Mouse (Mus musculus): ENCODE results near the gene Akr1b3.
"Not testable (repeated sequence)": the region's sequence is repeated elsewhere in the genome, so short reads cannot be mapped to it uniquely, and the experiment has no call there.

The Akr1b3 gene

GRCm38 (mm10) chr6:34316854-34317771 lies at the start of gene Akr1b3:
Akr1b3 (minus strand) TSS chr6:34317478.
- Histone ChIP-seq H3K4me1 (replicated peaks; ENCODE audit: low read depth, low read length) (peaks cover 55% of the 10 kb centered on the region), H3K27me3 (ENCODE audit: insufficient read depth, low read length) (peaks cover 15% of the 10 kb centered on the region), H3K9me3 (ENCODE audit: low read length) (no peaks in the 10 kb centered on the region), H3K4me3 (replicated peaks; ENCODE audit: low read length) (peak within 1 kb of the TSS; percentile 89), H3K36me3 (ENCODE audit: insufficient read depth, low read length) (peaks cover 40% of the 10 kb centered on the region)
- no peak for TF ChIP-seq CTCF (conservative IDR thresholded peaks at IDR 0.05; ENCODE audit: low read length)
- no peak for TF ChIP-seq POU5F1 (IDR thresholded peaks at IDR 0.05; ENCODE audit: borderline replicate concordance, low read length)
- TF ChIP-seq NANOG (IDR thresholded peaks at IDR 0.05; ENCODE audit: borderline replicate concordance, low read length): no peak

GRCm38 (mm10) chr6:34364217-34365136 lies 47.2 kb upstream of the Akr1b3 start:
- H3K4me3 ChIP-seq (replicated peaks; ENCODE audit: low read length): no peak overlapping the region
- TF ChIP-seq POU5F1 (IDR thresholded peaks at IDR 0.05; ENCODE audit: borderline replicate concordance, low read length) (no peak), CTCF (conservative IDR thresholded peaks at IDR 0.05; ENCODE audit: low read length) (peak; percentile 14; the same call in 1 of the 2 replicates)
- H3K36me3 ChIP-seq (ENCODE audit: insufficient read depth, low read length): no peaks in the 10 kb centered on the region
- H3K9me3 ChIP-seq (ENCODE audit: low read length): no peaks in the 10 kb centered on the region
- no peaks in the 10 kb centered on the region for H3K27me3 ChIP-seq (ENCODE audit: insufficient read depth, low read length)
- peaks cover 7% of the 10 kb centered on the region for H3K4me1 ChIP-seq (replicated peaks; ENCODE audit: low read depth, low read length)

- H3K4me1 ChIP-seq (replicated peaks; ENCODE audit: low read depth, low read length): peaks cover 28% of the 10 kb centered on the region
- TF ChIP-seq NANOG (IDR thresholded peaks at IDR 0.05; ENCODE audit: borderline replicate concordance, low read length) (no peak), POU5F1 (IDR thresholded peaks at IDR 0.05; ENCODE audit: borderline replicate concordance, low read length) (no peak), CTCF (conservative IDR thresholded peaks at IDR 0.05; ENCODE audit: low read length) (no peak)
- H3K4me3 ChIP-seq (replicated peaks; ENCODE audit: low read length): no peak overlapping the region
- peaks cover 8% of the 10 kb centered on the region for H3K9me3 ChIP-seq (ENCODE audit: low read length)
- H3K36me3 ChIP-seq (ENCODE audit: insufficient read depth, low read length): no peaks in the 10 kb centered on the region
- H3K27me3 ChIP-seq (ENCODE audit: insufficient read depth, low read length): peaks cover 9% of the 10 kb centered on the region; the same call in 1 of the 2 replicates
Observed at GRCm38 (mm10) chr6:34355841-34356240, 38.6 kb upstream of the Akr1b3 start.

GRCm38 (mm10) chr6:34355349-34355747 lies 38.1 kb upstream of the Akr1b3 start:
- peaks cover 8% of the 10 kb centered on the region for H3K9me3 ChIP-seq (ENCODE audit: low read length)
- TF ChIP-seq CTCF (conservative IDR thresholded peaks at IDR 0.05; ENCODE audit: low read length) (no peak; the same call in 1 of the 2 replicates), POU5F1 (IDR thresholded peaks at IDR 0.05; ENCODE audit: borderline replicate concordance, low read length) (no peak), NANOG (IDR thresholded peaks at IDR 0.05; ENCODE audit: borderline replicate concordance, low read length) (no peak)
- H3K36me3 ChIP-seq (ENCODE audit: insufficient read depth, low read length): no peaks in the 10 kb centered on the region
- H3K4me1 ChIP-seq (replicated peaks; ENCODE audit: low read depth, low read length): peaks cover 33% of the 10 kb centered on the region
- H3K27me3 ChIP-seq (ENCODE audit: insufficient read depth, low read length): peaks cover 9% of the 10 kb centered on the region; the same call in 1 of the 2 replicates
- H3K4me3 ChIP-seq (replicated peaks; ENCODE audit: low read length): no peak overlapping the region

GRCm38 (mm10) chr6:34354354-34355348 lies 37.4 kb upstream of the Akr1b3 start:
- Histone ChIP-seq H3K36me3 (ENCODE audit: insufficient read depth, low read length) (no peaks in the 10 kb centered on the region), H3K9me3 (ENCODE audit: low read length) (peaks cover 9% of the 10 kb centered on the region), H3K4me1 (replicated peaks; ENCODE audit: low read depth, low read length) (peaks cover 34% of the 10 kb centered on the region), H3K27me3 (ENCODE audit: insufficient read depth, low read length) (peaks cover 9% of the 10 kb centered on the region; the same call in 1 of the 2 replicates), H3K4me3 (replicated peaks; ENCODE audit: low read length) (no peak overlapping the region; the same call in 1 of the 2 replicates)
- TF ChIP-seq NANOG (IDR thresholded peaks at IDR 0.05; ENCODE audit: borderline replicate concordance, low read length): no peak

GRCm38 (mm10) chr6:34353658-34354353 lies 36.5 kb upstream of the Akr1b3 start, which contains the start of gene Akr1b8:
Akr1b8 (plus strand) TSS chr6:34354119.
- Histone ChIP-seq H3K9me3 (ENCODE audit: low read length) (peaks cover 18% of the 10 kb centered on the region), H3K4me3 (replicated peaks; ENCODE audit: low read length) (no peak within 1 kb of the TSS; the same call in none of the 2 replicates), H3K36me3 (ENCODE audit: insufficient read depth, low read length) (no peaks in the 10 kb centered on the region), H3K27me3 (ENCODE audit: insufficient read depth, low read length) (peaks cover 9% of the 10 kb centered on the region; the same call in 1 of the 2 replicates), H3K4me1 (replicated peaks; ENCODE audit: low read depth, low read length) (peaks cover 34% of the 10 kb centered on the region)
- no peak for TF ChIP-seq POU5F1 (IDR thresholded peaks at IDR 0.05; ENCODE audit: borderline replicate concordance, low read length)
- TF ChIP-seq CTCF (conservative IDR thresholded peaks at IDR 0.05; ENCODE audit: low read length): no peak
- no peak for TF ChIP-seq NANOG (IDR thresholded peaks at IDR 0.05; ENCODE audit: borderline replicate concordance, low read length)

- Histone ChIP-seq H3K36me3 (ENCODE audit: insufficient read depth, low read length) (no peaks in the 10 kb centered on the region), H3K4me1 (replicated peaks; ENCODE audit: low read depth, low read length) (peaks cover 34% of the 10 kb centered on the region), H3K27me3 (ENCODE audit: insufficient read depth, low read length) (peaks cover 9% of the 10 kb centered on the region; the same call in 1 of the 2 replicates), H3K4me3 (replicated peaks; ENCODE audit: low read length) (no peak overlapping the region), H3K9me3 (ENCODE audit: low read length) (peaks cover 23% of the 10 kb centered on the region)
- no peak for TF ChIP-seq NANOG (IDR thresholded peaks at IDR 0.05; ENCODE audit: borderline replicate concordance, low read length)
- no peak for TF ChIP-seq POU5F1 (IDR thresholded peaks at IDR 0.05; ENCODE audit: borderline replicate concordance, low read length)
- TF ChIP-seq CTCF (conservative IDR thresholded peaks at IDR 0.05; ENCODE audit: low read length): no peak
Observed at GRCm38 (mm10) chr6:34352401-34352800, 35.1 kb upstream of the Akr1b3 start.

- H3K27me3 ChIP-seq (ENCODE audit: insufficient read depth, low read length); H3K4me3 ChIP-seq (replicated peaks; ENCODE audit: low read length); H3K36me3 ChIP-seq (ENCODE audit: insufficient read depth, low read length): not testable (repeated sequence)
- H3K4me1 ChIP-seq (replicated peaks; ENCODE audit: low read depth, low read length): peaks cover 41% of the 10 kb centered on the region
- peaks cover 23% of the 10 kb centered on the region for H3K9me3 ChIP-seq (ENCODE audit: low read length)
Observed at GRCm38 (mm10) chr6:34351481-34351880, 34.2 kb upstream of the Akr1b3 start.

Data from E14TG2a.4 (cell line).